In genomic region chr6:34954926-34955861, GRCm38 (mm10) we compare ENCODE assay signal across 8 mouse cellular contexts. TPM values are rescaled to one million over a fixed set of nuclear protein-coding genes. Genes with fewer than 3 reads are reported as not detected.
DNase-seq lines count a peak whose midpoint lies in the region; ATAC-seq and TF ChIP-seq lines count a peak whose summit lies in the region.

No protein-coding gene starts in this region.

- H3K36me3 ChIP-seq in C2C12 (ENCODE audit: control insufficient read depth, insufficient read depth) = no peaks in the 10 kb centered on the region
- no peaks in the 10 kb centered on the region for H3K36me3 ChIP-seq in embryonic facial prominence, embryonic 11.5 days (replicated peaks; ENCODE audit: control insufficient read depth, insufficient read depth, low read depth, low read length)
- H3K36me3 ChIP-seq in hindbrain, embryonic 15.5 days = no peaks in the 10 kb centered on the region
- H3K36me3 ChIP-seq in liver, embryonic 12.5 days = no peaks in the 10 kb centered on the region

- no peak overlapping the region for H3K9ac ChIP-seq in embryonic facial prominence, embryonic 11.5 days (replicated peaks; ENCODE audit: low read length)
- no peak overlapping the region for H3K9ac ChIP-seq in hindbrain, embryonic 15.5 days
- no peak overlapping the region; the same call in 1 of the 2 replicates for H3K9ac ChIP-seq in liver, embryonic 12.5 days

- ATAC-seq in embryonic facial prominence, embryonic 11.5 days (replicated peaks; ENCODE audit: insufficient number of reproducible peaks, low FRiP score, low TSS enrichment, low read depth) = no peak; the same call in 1 of the 2 replicates
- peak; percentile 74 for ATAC-seq in hindbrain, embryonic 15.5 days (ENCODE audit: low FRiP score, low read depth)
- peak; percentile 77 for ATAC-seq in liver, embryonic 12.5 days

- WGBS in embryonic facial prominence, embryonic 11.5 days = 54% methylated on average over 18 of the region's 18 CpGs
- 52% methylated on average over 18 of the region's 18 CpGs for WGBS in hindbrain, embryonic 15.5 days
- 39% methylated on average over 18 of the region's 18 CpGs for WGBS in liver, embryonic 12.5 days (ENCODE audit: insufficient replicate concordance)

- peak; percentile 35 for TF ChIP-seq CTCF in C2C12 (IDR thresholded peaks at IDR 0.05; ENCODE audit: control insufficient read depth, insufficient read depth, insufficient read length)

- no peaks in the 10 kb centered on the region for H3K9me3 ChIP-seq in embryonic facial prominence, embryonic 11.5 days (replicated peaks; ENCODE audit: control insufficient read depth, low read length)
- no peaks in the 10 kb centered on the region for H3K9me3 ChIP-seq in hindbrain, embryonic 15.5 days
- H3K9me3 ChIP-seq in liver, embryonic 12.5 days (replicated peaks) = no peaks in the 10 kb centered on the region

- H3K4me3 ChIP-seq in C2C12 (ENCODE audit: insufficient read depth, poor library complexity, severe bottlenecking) = no peak overlapping the region
- no peak overlapping the region for H3K4me3 ChIP-seq in embryonic facial prominence, embryonic 11.5 days (ENCODE audit: low read depth, low read length)
- no peak overlapping the region for H3K4me3 ChIP-seq in hindbrain, embryonic 15.5 days
- peak overlapping the region; percentile 20 for H3K4me3 ChIP-seq in liver, embryonic 12.5 days

- no peaks in the 10 kb centered on the region for H3K79me2 ChIP-seq in C2C12 (ENCODE audit: control insufficient read depth, insufficient read depth)

- no peak overlapping the region for H3ac ChIP-seq in C2C12 (ENCODE audit: control insufficient read depth, insufficient read length, low read depth)

- 0 out of 2 replicates have a peak, but pooled peaks cover 2% of the 10 kb centered on the region for H3K4me1 ChIP-seq in embryonic facial prominence, embryonic 11.5 days (ENCODE audit: control insufficient read depth, insufficient read depth, low read length)
- peaks cover 9% of the 10 kb centered on the region for H3K4me1 ChIP-seq in hindbrain, embryonic 15.5 days (replicated peaks)
- H3K4me1 ChIP-seq in liver, embryonic 12.5 days = peaks cover 13% of the 10 kb centered on the region; the same call in 1 of the 2 replicates

- no peaks in the 10 kb centered on the region for H3K79me3 ChIP-seq in C2C12 (ENCODE audit: low read depth)

- no peak overlapping the region for H3K27ac ChIP-seq in embryonic facial prominence, embryonic 11.5 days (replicated peaks; ENCODE audit: low read depth, low read length)
- no peak overlapping the region for H3K27ac ChIP-seq in hindbrain, embryonic 15.5 days (replicated peaks)
- H3K27ac ChIP-seq in liver, embryonic 12.5 days = no peak overlapping the region

- no peaks in the 10 kb centered on the region for H3K27me3 ChIP-seq in C2C12 (ENCODE audit: control insufficient read depth, insufficient read depth, insufficient read length)
- H3K27me3 ChIP-seq in embryonic facial prominence, embryonic 11.5 days (ENCODE audit: control insufficient read depth, insufficient read depth, low read length) = no peaks in the 10 kb centered on the region
- no peaks in the 10 kb centered on the region for H3K27me3 ChIP-seq in hindbrain, embryonic 15.5 days
- 0 out of 2 replicates have a peak, but pooled peaks cover under 1% of the 10 kb centered on the region for H3K27me3 ChIP-seq in liver, embryonic 12.5 days (replicated peaks)

- no peak overlapping the region; the same call in 1 of the 2 replicates for H3K4me2 ChIP-seq in embryonic facial prominence, embryonic 11.5 days (ENCODE audit: low read depth, low read length)
- H3K4me2 ChIP-seq in hindbrain, embryonic 15.5 days = peak overlapping the region; percentile 38
- peak overlapping the region; percentile 57 for H3K4me2 ChIP-seq in liver, embryonic 12.5 days

- DNase-seq in ES-CJ7 (ENCODE audit: low read depth, low spot score) = peak; percentile 89
- DNase-seq in embryonic facial prominence, embryonic 11.5 days (ENCODE audit: low spot score) = peak; percentile 65
- DNase-seq in neural tube, embryonic 10.5 days (ENCODE audit: extremely low spot score, low spot score) = peak; percentile 40
- no peak for DNase-seq in Muller cell, postnatal 12 days (ENCODE audit: inconsistent ontology term)
- no peak for DNase-seq in urinary bladder, adult 2 months (ENCODE audit: low spot score)

TF ChIP-seq in C2C12, 6 proteins besides CTCF, POLR2A, EP300 and RAD21:
- TF ChIP-seq MAX (IDR thresholded peaks at IDR 0.05) (no peak), USF1 (IDR thresholded peaks at IDR 0.05; ENCODE audit: low read depth) (no peak), CEBPB (IDR thresholded peaks at IDR 0.05; ENCODE audit: low read depth) (no peak), MYOG (IDR thresholded peaks at IDR 0.05; ENCODE audit: control insufficient read depth, extremely low read depth, insufficient read length) (no peak), FOSL1 (IDR thresholded peaks at IDR 0.05; ENCODE audit: insufficient read depth, low read length, poor library complexity, severe bottlenecking) (no peak), MYOD1 (IDR thresholded peaks at IDR 0.05; ENCODE audit: control insufficient read depth, insufficient read length, low read depth) (no peak)

RNA-seq across cellular contexts. Expression of gene Slc23a4, which starts 33.0 kb away (rescaled TPM):
- 0.05 TPM for polyA plus RNA-seq in C2C12 (2012; fragmentation: generic; extraction: Trizol)
- polyA plus RNA-seq in embryonic facial prominence, embryonic 11.5 days (2014; fragmentation: Nextera tagmentation; extraction: Ambion mirVana) = 0.75 TPM in 1 of 2 replicates, not detected in the other
- polyA plus RNA-seq in hindbrain, embryonic 15.5 days (2015; fragmentation: Nextera tagmentation; extraction: Ambion mirVana) = 0.56 and 0.64 TPM in 2 replicates
- 0.33 and 0.35 TPM in 2 replicates for polyA plus RNA-seq in liver, embryonic 12.5 days (2016; fragmentation: Nextera tagmentation; extraction: Ambion mirVana)
- 0.66 and 1.5 TPM in 2 replicates for polyA plus RNA-seq in urinary bladder, adult 2 months (2012; rRNA removed)

RNA-seq across cellular contexts. Expression of gene Stra8, which starts 35.2 kb away (rescaled TPM):
- polyA plus RNA-seq in C2C12 (2012; fragmentation: generic; extraction: Trizol) = not detected
- not detected in 2 replicates for polyA plus RNA-seq in embryonic facial prominence, embryonic 11.5 days (2014; fragmentation: Nextera tagmentation; extraction: Ambion mirVana)
- not detected in 2 replicates for polyA plus RNA-seq in hindbrain, embryonic 15.5 days (2015; fragmentation: Nextera tagmentation; extraction: Ambion mirVana)
- polyA plus RNA-seq in liver, embryonic 12.5 days (2016; fragmentation: Nextera tagmentation; extraction: Ambion mirVana) = not detected in 2 replicates
- not detected in 2 replicates for polyA plus RNA-seq in urinary bladder, adult 2 months (2012; rRNA removed)

RNA-seq across cellular contexts. Expression of gene Wdr91, which starts 44.5 kb away (rescaled TPM):
- polyA plus RNA-seq in C2C12 (2012; fragmentation: generic; extraction: Trizol) = 12.8 TPM
- 11.9 and 12.6 TPM in 2 replicates for polyA plus RNA-seq in embryonic facial prominence, embryonic 11.5 days (2014; fragmentation: Nextera tagmentation; extraction: Ambion mirVana)
- polyA plus RNA-seq in hindbrain, embryonic 15.5 days (2015; fragmentation: Nextera tagmentation; extraction: Ambion mirVana) = 13.1 and 14.3 TPM in 2 replicates
- 14.2 and 18.6 TPM in 2 replicates for polyA plus RNA-seq in liver, embryonic 12.5 days (2016; fragmentation: Nextera tagmentation; extraction: Ambion mirVana)
- polyA plus RNA-seq in urinary bladder, adult 2 months (2012; rRNA removed) = 12.7 and 13.6 TPM in 2 replicates

Comparison
In these comparisons a context has a peak if more than half of its experiments do, and no peak if none do; other contexts are left out.
1. DNase-seq: peak in ES-CJ7 (single experiment), embryonic facial prominence, embryonic 11.5 days (single experiment) and neural tube, embryonic 10.5 days (single experiment); none in Muller cell, postnatal 12 days (single experiment) and urinary bladder, adult 2 months (single experiment).